Mouse (Mus musculus) neural tube, embryonic 15.5 days (tissue): ENCODE measurements around the gene Tfec. TPM values are rescaled to one million over a fixed set of nuclear protein-coding genes. Genes with fewer than 3 reads are reported as not detected.
A peak's percentile ranks its signal among the peaks of the same experiment; 100 is the strongest.

Source experiments
- ATAC-seq: fragments of 200-750 bp; cut with Nextera tagmentation; 2 replicates; pipeline ENCODE4 v1.8.0; 2017; ENCODE audit warnings: mild to moderate bottlenecking, moderate TSS enrichment, moderate library complexity; ENCODE audit not compliant: low FRiP score
- H3K27ac ChIP-seq: fragments of 300-500 bp; sonication (generic); replicated peaks from 2 replicates; pipeline ENCODE4 v1.5.1; 2015; ENCODE audit warnings: mild to moderate bottlenecking, inconsistent platforms
- H3K27me3 ChIP-seq: fragments of 300-500 bp; sonication (generic); replicated peaks from 2 replicates; pipeline ENCODE4 v1.6.1; 2015; ENCODE audit warnings: inconsistent platforms
- H3K36me3 ChIP-seq: fragments of 300-500 bp; sonication (generic); 2 replicates; pipeline ENCODE4 v1.6.1; 2015; ENCODE audit warnings: inconsistent platforms
- H3K4me1 ChIP-seq: fragments of 300-500 bp; sonication (generic); 2 replicates; pipeline ENCODE4 v1.6.1; 2015; ENCODE audit warnings: inconsistent platforms
- H3K4me2 ChIP-seq: fragments of 300-500 bp; sonication (generic); 2 replicates; pipeline ENCODE4 v1.6.1; 2015; ENCODE audit warnings: inconsistent platforms, mild to moderate bottlenecking, moderate library complexity
- H3K4me3 ChIP-seq: fragments of 300-500 bp; sonication (generic); replicated peaks from 2 replicates; pipeline ENCODE4 v1.5.1; 2015; ENCODE audit warnings: mild to moderate bottlenecking, inconsistent platforms
- H3K9ac ChIP-seq: fragments of 300-500 bp; sonication (generic); replicated peaks from 2 replicates; pipeline ENCODE4 v1.6.1; 2015; ENCODE audit warnings: mild to moderate bottlenecking, inconsistent platforms
- H3K9me3 ChIP-seq: fragments of 300-500 bp; sonication (generic); replicated peaks from 2 replicates; pipeline ENCODE4 v1.6.1; 2016; ENCODE audit warnings: inconsistent platforms
- WGBS: fragments of 180-500 bp; shearing (Covaris S2); methylation state at CpG from one replicate; pipeline ENCODE4 v1.1.7; 2015; ENCODE audit warnings: mixed read lengths; 5-methylcytosine and 5-hydroxymethylcytosine counted together
- polyA plus RNA-seq: library from polyadenylated mRNA; unstranded; fragments of >200 nt; fragmentation: Nextera tagmentation; extraction: Ambion mirVana; gene quantifications from 2 replicates; pipeline ENCODE4 v1.2.1, GENCODE M21; 2015

The Tfec gene
- polyA plus RNA-seq, 1 experiment from 2014 or later: 0.56 TPM

GRCm38 (mm10) chr6:16862753-16863508 is 35.3 kb downstream of the Tfec start:
- no peak for ATAC-seq
- no peaks in the 10 kb centered on the region for H3K36me3 ChIP-seq
- no peak overlapping the region for H3K27ac ChIP-seq
- H3K9me3 ChIP-seq: no peaks in the 10 kb centered on the region
- no peak overlapping the region for H3K4me3 ChIP-seq
- H3K4me1 ChIP-seq: no peaks in the 10 kb centered on the region
- H3K9ac ChIP-seq: no peak overlapping the region
- no peaks in the 10 kb centered on the region for H3K27me3 ChIP-seq
- no peak overlapping the region for H3K4me2 ChIP-seq
- 93% methylated on average over 6 of the region's 6 CpGs for WGBS

GRCm38 (mm10) chr6:16862050-16862449 is 36.2 kb downstream of the Tfec start:
- no peak overlapping the region for H3K4me2 ChIP-seq
- no peak for ATAC-seq
- no peak overlapping the region for H3K27ac ChIP-seq
- no peaks in the 10 kb centered on the region for H3K36me3 ChIP-seq
- H3K27me3 ChIP-seq: no peaks in the 10 kb centered on the region
- no peaks in the 10 kb centered on the region for H3K4me1 ChIP-seq
- no peak overlapping the region for H3K4me3 ChIP-seq
- no peak overlapping the region for H3K9ac ChIP-seq
- WGBS: 87% methylated on average over 3 of the region's 3 CpGs
- H3K9me3 ChIP-seq: no peaks in the 10 kb centered on the region

DNA sequence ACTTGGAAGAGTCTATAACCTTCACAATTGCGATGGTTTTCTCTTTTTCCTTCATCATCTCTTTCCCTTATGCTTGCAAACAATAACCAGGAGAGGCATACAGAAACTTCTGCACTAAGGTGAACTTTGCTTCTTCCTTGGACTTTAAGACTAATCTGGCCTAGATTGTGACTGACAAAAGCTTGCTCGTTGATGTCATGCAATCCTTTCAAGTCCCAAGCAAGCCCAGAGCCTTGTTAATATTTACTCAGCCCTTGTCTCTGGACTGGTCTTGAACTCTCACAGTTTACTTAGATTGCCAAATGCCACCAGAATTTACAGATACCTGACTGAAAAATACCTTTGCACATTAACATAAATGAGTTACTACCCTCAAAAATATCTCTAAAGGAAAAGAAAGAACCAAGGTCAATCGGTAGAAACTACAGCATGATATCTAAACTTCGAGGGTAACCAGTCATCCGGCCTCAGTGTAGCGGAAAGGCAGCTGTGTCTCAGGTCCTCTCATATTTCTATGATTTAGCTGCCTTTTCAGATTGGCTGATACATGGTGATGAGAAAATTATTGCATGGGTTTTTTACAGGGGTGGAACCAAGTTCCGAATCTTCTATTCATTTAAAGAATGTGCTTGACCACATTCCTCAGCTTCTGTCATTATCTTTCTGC is 42.2 kb downstream of the Tfec start:
- Histone ChIP-seq H3K4me2 (no peak overlapping the region), H3K4me3 (no peak overlapping the region), H3K4me1 (no peaks in the 10 kb centered on the region), H3K9me3 (no peaks in the 10 kb centered on the region), H3K27ac (no peak overlapping the region), H3K27me3 (no peaks in the 10 kb centered on the region), H3K36me3 (no peaks in the 10 kb centered on the region), H3K9ac (no peak overlapping the region)
- no peak for ATAC-seq
- 93% methylated on average over 7 of the region's 7 CpGs for WGBS

GRCm38 (mm10) chr6:16854977-16855376 is 43.3 kb downstream of the Tfec start:
- Histone ChIP-seq H3K27me3 (no peaks in the 10 kb centered on the region), H3K27ac (no peak overlapping the region), H3K4me2 (no peak overlapping the region), H3K36me3 (no peaks in the 10 kb centered on the region), H3K4me1 (no peaks in the 10 kb centered on the region), H3K9me3 (no peaks in the 10 kb centered on the region), H3K4me3 (no peak overlapping the region), H3K9ac (no peak overlapping the region)
- no peak for ATAC-seq
- WGBS: 81% methylated on average over 9 of the region's 9 CpGs

GRCm38 (mm10) chr6:16846521-16846920 is 51.7 kb downstream of the Tfec start:
- H3K9ac ChIP-seq: no peak overlapping the region
- H3K27me3 ChIP-seq: no peaks in the 10 kb centered on the region
- no peak overlapping the region for H3K4me3 ChIP-seq
- WGBS: 88% methylated on average over 7 of the region's 7 CpGs
- no peak overlapping the region for H3K27ac ChIP-seq
- ATAC-seq: no peak
- H3K4me2 ChIP-seq: no peak overlapping the region
- H3K9me3 ChIP-seq: no peaks in the 10 kb centered on the region
- H3K4me1 ChIP-seq: no peaks in the 10 kb centered on the region
- no peaks in the 10 kb centered on the region for H3K36me3 ChIP-seq

- Histone ChIP-seq H3K27ac (no peak overlapping the region), H3K36me3 (no peaks in the 10 kb centered on the region), H3K9me3 (no peaks in the 10 kb centered on the region), H3K9ac (no peak overlapping the region), H3K4me3 (no peak overlapping the region), H3K4me2 (no peak overlapping the region), H3K4me1 (no peaks in the 10 kb centered on the region), H3K27me3 (no peaks in the 10 kb centered on the region)
- no peak for ATAC-seq
- WGBS: 76% methylated on average over 1 of the region's 1 CpGs
Observed at GRCm38 (mm10) chr6:16835631-16836030, 62.6 kb downstream of the Tfec start.

DNA sequence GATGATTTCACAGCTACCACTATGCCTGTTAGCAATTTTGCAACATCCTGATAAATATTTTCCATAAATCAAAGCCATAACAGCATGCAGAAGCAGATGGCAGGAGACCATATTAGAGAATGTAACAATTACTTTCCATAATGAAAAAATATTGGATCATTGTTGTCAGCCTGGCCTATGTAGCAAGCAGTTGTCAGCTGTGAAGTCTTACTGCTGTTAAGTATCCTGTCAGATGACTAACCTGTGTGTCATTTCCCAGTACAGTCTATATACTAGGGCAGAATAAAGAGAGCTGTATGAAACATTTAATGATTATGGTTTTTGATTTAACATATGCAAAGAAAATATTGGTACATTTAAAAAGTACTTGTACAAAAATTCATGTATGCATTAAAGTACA is 69.9 kb downstream of the Tfec start:
- no peaks in the 10 kb centered on the region for H3K4me1 ChIP-seq
- no peak for ATAC-seq
- H3K36me3 ChIP-seq: no peaks in the 10 kb centered on the region
- no peak overlapping the region for H3K27ac ChIP-seq
- H3K4me3 ChIP-seq: no peak overlapping the region
- no peak overlapping the region for H3K9ac ChIP-seq
- no peaks in the 10 kb centered on the region for H3K9me3 ChIP-seq
- no peak overlapping the region for H3K4me2 ChIP-seq
- no peaks in the 10 kb centered on the region for H3K27me3 ChIP-seq

DNA sequence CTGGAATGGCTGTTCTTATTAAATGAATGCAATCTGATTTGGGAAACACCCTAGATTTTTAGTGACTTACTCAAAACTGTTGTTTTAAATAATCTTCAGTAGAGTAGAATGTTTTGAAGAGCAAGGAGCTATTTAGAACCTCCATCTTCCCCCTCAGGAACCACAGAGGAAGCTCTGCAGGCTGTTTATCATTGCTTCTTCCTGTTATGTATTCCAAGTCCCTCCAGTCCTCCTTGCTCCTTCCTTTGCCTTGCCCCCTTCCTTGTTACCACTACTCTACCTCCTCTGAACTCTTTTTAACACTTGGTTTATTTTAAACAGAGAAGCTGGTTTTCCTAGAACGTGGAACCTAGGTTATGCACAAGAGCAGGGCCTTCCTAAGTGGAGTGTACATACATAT is 76.3 kb downstream of the Tfec start:
- ATAC-seq: no peak
- no peak overlapping the region for H3K4me3 ChIP-seq
- no peaks in the 10 kb centered on the region for H3K27me3 ChIP-seq
- H3K4me2 ChIP-seq: no peak overlapping the region
- H3K4me1 ChIP-seq: no peaks in the 10 kb centered on the region
- H3K36me3 ChIP-seq: no peaks in the 10 kb centered on the region
- 79% methylated on average over 1 of the region's 1 CpGs for WGBS
- no peak overlapping the region for H3K27ac ChIP-seq
- no peak overlapping the region for H3K9ac ChIP-seq
- H3K9me3 ChIP-seq: no peaks in the 10 kb centered on the region

- no peak overlapping the region for H3K27ac ChIP-seq
- H3K4me3 ChIP-seq: no peak overlapping the region
- H3K36me3 ChIP-seq: no peaks in the 10 kb centered on the region
- H3K9me3 ChIP-seq: no peaks in the 10 kb centered on the region
- ATAC-seq: no peak
- WGBS: 92% methylated on average over 1 of the region's 1 CpGs
- no peaks in the 10 kb centered on the region for H3K27me3 ChIP-seq
- no peak overlapping the region for H3K4me2 ChIP-seq
- H3K4me1 ChIP-seq: no peaks in the 10 kb centered on the region
- H3K9ac ChIP-seq: no peak overlapping the region
Observed at GRCm38 (mm10) chr6:16806302-16806701, 91.9 kb downstream of the Tfec start.

GRCm38 (mm10) chr6:16797669-16798068 is 100.6 kb downstream of the Tfec start:
- no peak overlapping the region for H3K4me3 ChIP-seq
- H3K4me2 ChIP-seq: 0 out of 2 replicates have a peak overlapping the region, but pooled peaks have one; percentile 19
- H3K9me3 ChIP-seq: no peaks in the 10 kb centered on the region
- no peak overlapping the region for H3K27ac ChIP-seq
- peak; percentile 59; the same call in 1 of the 2 replicates for ATAC-seq
- no peaks in the 10 kb centered on the region for H3K4me1 ChIP-seq
- WGBS: 18% methylated on average over 10 of the region's 10 CpGs
- H3K36me3 ChIP-seq: no peaks in the 10 kb centered on the region
- H3K27me3 ChIP-seq: no peaks in the 10 kb centered on the region
- no peak overlapping the region for H3K9ac ChIP-seq

- Histone ChIP-seq H3K27ac (no peak overlapping the region), H3K4me3 (no peak overlapping the region), H3K4me2 (no peak overlapping the region), H3K9me3 (no peaks in the 10 kb centered on the region), H3K9ac (no peak overlapping the region), H3K27me3 (no peaks in the 10 kb centered on the region), H3K36me3 (no peaks in the 10 kb centered on the region), H3K4me1 (no peaks in the 10 kb centered on the region)
- ATAC-seq: no peak
- WGBS: 71% methylated on average over 9 of the region's 9 CpGs
Observed at GRCm38 (mm10) chr6:16796914-16797313, 101.3 kb downstream of the Tfec start.

- WGBS: 78% methylated on average over 7 of the region's 7 CpGs
- H3K4me1 ChIP-seq: no peaks in the 10 kb centered on the region
- no peaks in the 10 kb centered on the region for H3K27me3 ChIP-seq
- no peak overlapping the region for H3K9ac ChIP-seq
- no peak overlapping the region for H3K4me2 ChIP-seq
- ATAC-seq: no peak
- no peaks in the 10 kb centered on the region for H3K9me3 ChIP-seq
- H3K4me3 ChIP-seq: no peak overlapping the region
- no peak overlapping the region for H3K27ac ChIP-seq
- H3K36me3 ChIP-seq: no peaks in the 10 kb centered on the region
Observed at GRCm38 (mm10) chr6:16794036-16794435, 104.2 kb downstream of the Tfec start.
